Mouse (Mus musculus) kidney, postnatal 0 days (tissue): ENCODE data around the gene Macf1. TPM values are rescaled to one million over a fixed set of nuclear protein-coding genes. Genes with fewer than 3 reads are reported as not detected.

Source experiments
- ATAC-seq: fragments of 200-750 bp; cut with Nextera tagmentation; replicated peaks from 2 replicates; pipeline ENCODE4 v1.8.0; 2017; ENCODE audit warnings: low read depth, moderate number of reproducible peaks, moderate TSS enrichment, moderate library complexity; ENCODE audit not compliant: low FRiP score
- DNase-seq: peaks from one replicate; pipeline ENCODE4 v3.0.0-alpha.2; 2016; ENCODE audit warnings: low spot score
- H3K27ac ChIP-seq: fragments of 300-500 bp; sonication (generic); 2 replicates; pipeline ENCODE4 v1.5.1; 2014; ENCODE audit warnings: mild to moderate bottlenecking
- H3K27me3 ChIP-seq: fragments of 300-500 bp; sonication (generic); 2 replicates; pipeline ENCODE4 v1.6.1; 2014; ENCODE audit warnings: low read length, mixed read lengths; ENCODE audit not compliant: insufficient read depth
- H3K36me3 ChIP-seq: fragments of 300-500 bp; sonication (generic); 2 replicates; pipeline ENCODE4 v1.6.1; 2014; ENCODE audit warnings: low read length, mixed read lengths; ENCODE audit not compliant: insufficient read depth
- H3K4me1 ChIP-seq: fragments of 300-500 bp; sonication (generic); replicated peaks from 2 replicates; pipeline ENCODE4 v1.6.1; 2014; ENCODE audit warnings: antibody characterized with exemption, low read length, mixed read lengths; ENCODE audit not compliant: insufficient read depth
- H3K4me2 ChIP-seq: fragments of 300-500 bp; sonication (generic); 2 replicates; pipeline ENCODE4 v1.6.1; 2014; ENCODE audit warnings: mild to moderate bottlenecking, low read length, moderate library complexity, mixed read lengths
- H3K4me3 ChIP-seq: fragments of 300-500 bp; sonication (generic); replicated peaks from 2 replicates; pipeline ENCODE4 v1.5.1; 2014; ENCODE audit warnings: low read depth, low read length
- H3K9ac ChIP-seq: fragments of 300-500 bp; sonication (generic); 2 replicates; pipeline ENCODE4 v1.6.1; 2014; ENCODE audit warnings: low read depth, low read length
- H3K9me3 ChIP-seq: fragments of 300-500 bp; sonication (generic); replicated peaks from 2 replicates; pipeline ENCODE4 v1.6.1; 2016; ENCODE audit warnings: low read length, inconsistent platforms, mixed read lengths
- CTCF ChIP-seq: IDR thresholded peaks from 2 replicates; pipeline ENCODE4 v1.5.1; 2016; ENCODE audit warnings: antibody characterized with exemption, low read depth, mild to moderate bottlenecking, moderate library complexity
- WGBS: fragments of 180-500 bp; shearing (Covaris S2); extraction: QIAGEN DNeasy Blood & Tissue Kit; methylation state at CpG from one replicate; pipeline ENCODE4 v1.1.7; 2014; 5-methylcytosine and 5-hydroxymethylcytosine counted together
- polyA plus RNA-seq: library from polyadenylated mRNA; unstranded; fragments of >200 nt; fragmentation: Nextera tagmentation; extraction: Ambion mirVana; gene quantifications from 2 replicates; pipeline ENCODE4 v1.2.1, GENCODE M21; 2015

The Macf1 gene
- polyA plus RNA-seq, 1 experiment from 2014 or later, result 33.8 TPM

DNA sequence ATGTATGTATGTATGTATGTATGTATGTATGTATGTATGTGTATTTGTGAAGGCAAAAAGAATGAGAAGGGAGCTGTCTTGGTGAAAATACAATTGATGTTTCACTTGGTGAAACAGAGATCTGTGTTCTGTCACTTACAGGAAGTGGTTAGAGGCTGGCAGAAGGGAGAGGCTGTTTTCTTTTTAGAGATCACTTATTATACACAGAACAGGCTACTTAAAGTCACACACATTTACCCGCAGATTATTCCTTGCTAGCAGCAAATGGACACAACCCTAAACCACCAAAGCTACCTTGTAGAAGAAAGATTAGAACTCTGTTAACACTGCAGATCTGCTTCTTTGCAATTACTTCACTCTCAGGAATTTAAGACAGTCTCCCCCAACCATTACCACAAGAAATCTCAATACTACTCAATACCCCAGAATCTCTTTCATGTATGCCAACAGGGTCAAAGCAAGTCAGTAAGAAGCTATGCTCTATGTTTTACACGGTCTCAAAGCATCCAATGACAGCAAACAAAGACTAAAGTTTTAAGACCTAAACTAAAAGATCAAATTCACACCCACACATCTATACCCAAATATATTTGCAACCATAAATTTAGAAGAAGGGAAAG, 106.6 kb downstream of the Macf1 start:
- H3K36me3 ChIP-seq, result no peaks in the 10 kb centered on the region
- no peak overlapping the region for H3K4me2 ChIP-seq
- H3K4me3 ChIP-seq, result no peak overlapping the region
- H3K27ac ChIP-seq, result no peak overlapping the region
- DNase-seq (no peak), ATAC-seq (no peak)
- no peak overlapping the region for H3K9ac ChIP-seq
- H3K9me3 ChIP-seq, result no peaks in the 10 kb centered on the region
- no peak for TF ChIP-seq CTCF
- H3K4me1 ChIP-seq, result peaks cover 5% of the 10 kb centered on the region
- H3K27me3 ChIP-seq, result no peaks in the 10 kb centered on the region
- WGBS, result 31% methylated on average over 2 of the region's 2 CpGs

DNA sequence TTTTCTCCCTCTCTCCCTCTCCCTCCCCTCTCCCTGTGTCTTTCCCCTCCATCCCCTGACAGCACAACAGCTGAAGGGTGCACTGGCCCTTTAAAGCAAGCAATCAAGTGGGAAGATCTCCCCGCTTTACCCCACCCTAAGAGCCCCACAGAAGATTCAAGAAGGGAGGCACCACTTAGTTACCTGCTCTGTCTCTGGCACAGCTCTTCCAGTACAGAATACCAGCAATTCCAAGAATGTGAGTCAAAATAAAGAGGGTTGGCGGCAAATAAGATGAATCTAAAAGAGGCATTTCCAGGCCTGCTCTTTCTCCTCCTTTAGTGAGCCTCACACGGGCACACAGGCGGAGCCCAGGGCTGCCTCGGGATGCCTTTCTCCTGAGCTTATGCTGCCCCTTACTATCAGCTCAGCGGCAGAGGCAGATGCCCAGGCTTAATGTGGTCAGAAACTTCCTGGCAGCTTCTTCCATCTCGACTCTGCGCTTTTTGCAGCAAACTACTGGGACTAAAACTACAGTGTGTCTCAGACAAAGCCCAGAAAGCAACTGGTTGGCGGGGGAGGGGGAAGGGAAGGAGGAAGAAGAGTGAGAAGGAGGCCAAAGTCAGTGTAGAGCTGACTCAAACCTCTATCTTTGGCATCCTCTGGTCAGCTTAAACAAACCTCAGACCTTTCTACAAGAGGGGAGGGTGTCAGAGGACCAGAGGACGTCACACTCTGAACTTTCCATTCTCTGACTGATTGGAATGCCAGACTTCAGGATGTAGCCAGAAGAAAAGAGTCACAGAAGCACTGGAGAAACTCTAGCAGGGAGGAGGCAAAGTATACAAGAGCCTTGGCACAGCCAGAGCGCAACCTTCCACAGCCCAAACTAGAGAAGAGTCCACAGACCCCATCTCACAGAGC, 111.5 kb downstream of the Macf1 start:
- Histone ChIP-seq H3K36me3 (no peaks in the 10 kb centered on the region), H3K9ac (peak overlapping the region; percentile 42), H3K4me2 (peak overlapping the region; percentile 46), H3K9me3 (no peaks in the 10 kb centered on the region), H3K4me1 (peaks cover 13% of the 10 kb centered on the region), H3K27me3 (no peaks in the 10 kb centered on the region), H3K27ac (peak overlapping the region; percentile 90), H3K4me3 (peak overlapping the region; percentile 27)
- ATAC-seq, result peak; percentile 54
- peak; percentile 73 for DNase-seq
- 17% methylated on average over 11 of the region's 11 CpGs for WGBS
- TF ChIP-seq CTCF, result no peak

DNA sequence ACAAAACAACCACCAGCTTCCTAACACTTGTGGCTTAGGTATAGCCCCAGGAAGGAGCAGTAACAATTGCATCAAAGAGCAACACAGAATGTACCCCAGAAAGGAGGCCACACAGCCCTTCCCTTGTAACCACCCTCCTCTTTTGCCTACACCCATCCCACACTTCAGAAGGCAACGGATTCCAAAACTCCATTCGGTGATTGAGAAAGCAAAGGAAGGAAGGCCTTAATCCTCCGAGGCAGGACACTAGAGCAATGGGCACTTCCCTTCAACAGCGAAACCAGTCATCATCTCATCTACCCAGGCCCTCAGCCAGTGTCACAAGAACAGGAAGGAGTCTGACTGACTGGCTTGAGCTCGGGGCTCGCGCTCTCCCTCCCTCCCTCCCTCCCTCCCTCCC, 112.3 kb downstream of the Macf1 start:
- WGBS, result 15% methylated on average over 7 of the region's 7 CpGs
- 0 out of 2 replicates have a peak overlapping the region, but pooled peaks have one; percentile 13 for H3K4me2 ChIP-seq
- H3K36me3 ChIP-seq, result no peaks in the 10 kb centered on the region
- H3K9ac ChIP-seq, result no peak overlapping the region
- DNase-seq, result peak; percentile 72
- ATAC-seq, result peak; percentile 61
- peak overlapping the region; percentile 72 for H3K27ac ChIP-seq
- no peaks in the 10 kb centered on the region for H3K9me3 ChIP-seq
- H3K4me1 ChIP-seq, result peaks cover 13% of the 10 kb centered on the region
- H3K4me3 ChIP-seq, result no peak overlapping the region
- TF ChIP-seq CTCF, result no peak
- no peaks in the 10 kb centered on the region for H3K27me3 ChIP-seq

- 57% methylated on average over 7 of the region's 7 CpGs for WGBS
- no peaks in the 10 kb centered on the region for H3K36me3 ChIP-seq
These were observed 118.8 kb downstream of the Macf1 start for GRCm38 (mm10) chr4:123565291-123565861.

DNA sequence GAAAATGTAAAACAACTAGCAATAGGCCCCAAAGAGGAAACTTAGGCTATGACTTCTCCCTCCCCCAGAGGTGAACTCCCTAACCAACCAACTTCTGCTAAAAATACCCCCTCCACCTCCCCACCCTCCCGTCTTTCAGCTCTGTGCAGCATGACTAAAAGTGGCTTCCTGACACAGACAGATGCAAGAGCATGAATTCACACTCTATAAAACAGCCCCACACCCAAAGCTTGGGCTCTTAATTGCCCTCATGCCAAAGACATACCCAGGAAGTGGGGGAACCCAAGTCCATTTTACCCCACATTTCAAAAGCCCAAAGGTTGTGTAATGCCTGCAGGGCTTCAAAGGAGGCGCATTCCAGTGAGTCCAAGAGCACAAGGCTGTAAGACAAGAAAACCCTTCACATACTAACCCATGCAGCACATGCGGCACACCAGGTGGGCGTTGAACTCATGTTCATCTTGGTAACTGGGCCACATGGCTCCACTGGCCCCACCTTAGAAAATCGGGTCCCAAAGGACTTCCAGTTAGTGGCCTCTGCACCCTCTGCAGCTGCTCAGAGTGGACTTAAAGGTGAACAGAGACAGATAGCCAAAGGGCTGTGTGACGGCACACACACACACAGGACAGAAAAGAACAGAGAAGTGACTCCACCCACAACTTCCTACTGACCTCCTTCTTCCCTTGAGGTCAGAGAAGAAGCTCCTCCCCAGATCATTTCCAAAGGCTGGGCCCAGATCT, 119.9 kb downstream of the Macf1 start:
- 63% methylated on average over 6 of the region's 6 CpGs for WGBS
- Histone ChIP-seq H3K9ac (no peak overlapping the region), H3K36me3 (no peaks in the 10 kb centered on the region), H3K4me2 (no peak overlapping the region; the same call in 1 of the 2 replicates), H3K9me3 (no peaks in the 10 kb centered on the region), H3K27ac (peak overlapping the region; percentile 36; the same call in 1 of the 2 replicates), H3K27me3 (no peaks in the 10 kb centered on the region), H3K4me1 (peaks cover 13% of the 10 kb centered on the region), H3K4me3 (no peak overlapping the region)
- DNase-seq (no peak), ATAC-seq (no peak)
- no peak for TF ChIP-seq CTCF

More at GRCm38 (mm10) chr4:123565291-123565861, 118.8 kb downstream of the Macf1 start:
- Histone ChIP-seq H3K9ac (no peak overlapping the region), H3K4me2 (no peak overlapping the region), H3K4me3 (no peak overlapping the region), H3K9me3 (no peaks in the 10 kb centered on the region), H3K27me3 (no peaks in the 10 kb centered on the region), H3K4me1 (peaks cover 13% of the 10 kb centered on the region), H3K27ac (no peak overlapping the region)
- no peak for DNase-seq
- no peak for TF ChIP-seq CTCF
- ATAC-seq, result no peak
